Mouse (Mus musculus) cerebellum, adult 2 months (tissue): ENCODE data around the gene Eif2b1. TPM values are rescaled to one million over a fixed set of nuclear protein-coding genes. Genes with fewer than 3 reads are reported as not detected.

Experiments used
- DNase-seq, 2 experiments: peaks; one replicate each; pipeline ENCODE4 v3.0.0; 2021
- H3K27ac ChIP-seq: fragments of 200-500 bp; 2 replicates; pipeline ENCODE4 v1.5.1; 2012; ENCODE audit warnings: low read length, control low read depth, inconsistent platforms; ENCODE audit not compliant: insufficient read depth
- H3K27me3 ChIP-seq: fragments of 200-500 bp; 2 replicates; pipeline ENCODE4 v1.6.1; 2012; ENCODE audit warnings: inconsistent platforms, mild to moderate bottlenecking, low read length, moderate library complexity; ENCODE audit not compliant: control insufficient read depth, insufficient read depth
- H3K4me1 ChIP-seq: fragments of 200-500 bp; 2 replicates; pipeline ENCODE4 v1.6.1; 2011; ENCODE audit warnings: low read length; ENCODE audit not compliant: control insufficient read depth, insufficient read depth
- H3K4me3 ChIP-seq: fragments of 200-500 bp; replicated peaks from 2 replicates; pipeline ENCODE3; 2011; ENCODE audit warnings: mild to moderate bottlenecking, low read depth, low read length, control low read depth; ENCODE audit not compliant: insufficient read depth
- CTCF ChIP-seq: fragments of 200-500 bp; IDR thresholded peaks from 2 replicates; pipeline ENCODE4 v1.5.1; 2011; ENCODE audit warnings: low read depth, mild to moderate bottlenecking, control low read depth, low read length, moderate library complexity, borderline replicate concordance; ENCODE audit not compliant: insufficient read depth
- POLR2A ChIP-seq: fragments of 200-500 bp; IDR thresholded peaks from 2 replicates; pipeline ENCODE4 v1.6.1; 2011; ENCODE audit warnings: low read length, control low read depth, borderline replicate concordance; ENCODE audit not compliant: insufficient read depth
- WGBS: fragments of 180-500 bp; shearing (Covaris S2); methylation state at CpG from one replicate; pipeline ENCODE4 v1.1.7; 2018; 5-methylcytosine and 5-hydroxymethylcytosine counted together
- polyA plus RNA-seq: library from polyadenylated mRNA; depleted of rRNA; stranded (reverse); fragments of >200 nt; gene quantifications from 2 replicates; pipeline ENCODE4 v1.2.3, GENCODE M21; 2012; rRNA removed

The Eif2b1 gene
- polyA plus RNA-seq, result 36.7 and 38.4 TPM in 2 replicates

DNA sequence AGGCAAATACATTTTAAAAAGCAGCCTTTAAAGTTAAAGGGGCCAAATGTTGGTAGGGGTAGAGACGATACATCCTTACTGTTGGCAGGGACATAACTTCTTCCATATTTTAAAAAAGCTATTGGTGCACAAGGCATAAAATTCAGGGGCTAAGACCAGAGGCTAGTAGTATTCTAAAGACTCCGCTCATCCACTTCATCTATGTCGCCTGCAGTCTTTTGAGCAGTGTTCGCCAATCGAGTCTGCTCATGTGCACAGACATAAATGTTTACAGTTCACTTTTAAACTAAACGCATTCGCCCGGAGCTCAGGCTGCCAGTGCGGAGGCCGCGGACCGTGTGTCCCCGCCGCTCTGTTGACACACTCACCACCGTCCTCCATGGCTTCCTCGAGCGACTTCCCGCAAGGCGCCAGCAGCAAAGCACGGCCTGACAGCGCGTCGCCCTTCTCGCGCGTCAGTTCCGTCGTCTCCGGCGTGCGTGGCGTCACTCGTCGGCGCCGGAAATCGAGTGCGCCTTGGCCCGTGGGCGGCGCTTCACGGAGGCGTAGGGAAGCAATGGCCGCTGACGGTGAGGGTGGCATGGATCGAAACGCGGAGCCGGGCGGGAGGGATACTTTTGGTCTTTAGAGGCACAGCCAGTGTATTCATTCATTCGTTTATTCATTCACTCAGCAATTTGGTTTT, at the start of gene Eif2b1, which contains the start of gene Gtf2h3:
Gene Eif2b1, minus strand, starts transcription at position 499 of the 685 bp plus-strand sequence.
Gene Gtf2h3, plus strand, starts transcription at position 508 of the 685 bp plus-strand sequence.
- no peaks in the 10 kb centered on the region for H3K27me3 ChIP-seq
- 1% methylated on average over 51 of the region's 51 CpGs for WGBS

DNA sequence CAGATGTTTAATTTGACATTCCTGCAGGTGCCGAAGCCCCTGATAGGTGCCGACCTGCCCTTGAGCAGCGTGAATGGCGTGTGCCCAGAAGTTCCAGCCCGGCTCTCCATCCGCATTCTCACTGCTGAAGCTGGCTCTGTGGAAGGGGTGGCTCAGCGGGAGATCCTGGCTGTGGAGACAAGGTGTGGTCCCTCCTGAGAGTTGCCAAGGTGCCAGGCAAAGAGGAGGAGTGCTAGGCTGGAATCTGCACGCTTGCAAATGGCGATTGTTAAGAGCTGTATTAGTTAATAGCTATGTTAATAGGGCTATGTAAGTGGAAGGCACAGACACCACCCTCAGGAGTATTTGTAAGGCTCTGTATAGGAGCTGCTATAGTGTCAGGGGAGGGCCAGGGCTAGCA, 45.4 kb upstream of the Eif2b1 start:
- no peak for DNase-seq
- no peak overlapping the region for H3K4me3 ChIP-seq
- no peaks in the 10 kb centered on the region for H3K27me3 ChIP-seq
- peaks cover 6% of the 10 kb centered on the region for H3K4me1 ChIP-seq
- H3K27ac ChIP-seq, result no peak overlapping the region
- TF ChIP-seq CTCF (no peak), POLR2A (no peak)
- 91% methylated on average over 9 of the region's 9 CpGs for WGBS

More for the DNA sequence above, at the start of gene Eif2b1, which contains the start of gene Gtf2h3:
- no peak for TF ChIP-seq CTCF
- peak; percentile 98 for TF ChIP-seq POLR2A
- Histone ChIP-seq H3K4me1 (no peaks in the 10 kb centered on the region; the same call in 1 of the 2 replicates), H3K27ac (peak within 1 kb of the TSS; percentile 42; the same call in 1 of the 2 replicates), H3K4me3 (peak within 1 kb of the TSS; percentile 79)
- DNase-seq, result peak; percentile 94 to 95

DNA sequence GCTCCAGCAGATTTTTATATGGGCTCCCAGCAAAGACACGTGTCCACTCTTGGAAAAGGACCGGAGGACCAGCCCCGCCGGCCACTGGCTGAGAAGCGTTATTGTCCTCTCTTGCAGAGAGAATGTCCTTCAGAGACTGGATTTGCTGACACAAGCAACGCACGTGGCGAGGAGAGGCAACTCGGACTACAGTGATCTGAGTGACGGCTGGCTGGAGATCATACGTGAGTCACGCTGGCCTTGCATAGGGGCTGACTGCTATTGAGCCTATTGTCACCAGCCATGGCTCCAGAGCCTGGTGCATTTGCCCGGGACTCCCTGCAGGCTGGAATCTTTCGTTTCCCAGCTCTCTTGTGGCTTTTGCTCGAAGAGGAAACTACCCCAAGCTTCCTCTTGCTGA, 44.0 kb upstream of the Eif2b1 start:
- Histone ChIP-seq H3K27ac (no peak overlapping the region), H3K4me3 (no peak overlapping the region), H3K27me3 (no peaks in the 10 kb centered on the region), H3K4me1 (peaks cover under 1% of the 10 kb centered on the region; the same call in 1 of the 2 replicates)
- DNase-seq, result no peak
- whole genome bisulfite sequencing, result 68% methylated on average over 15 of the region's 15 CpGs
- no peak for TF ChIP-seq POLR2A
- TF ChIP-seq CTCF, result no peak

DNA sequence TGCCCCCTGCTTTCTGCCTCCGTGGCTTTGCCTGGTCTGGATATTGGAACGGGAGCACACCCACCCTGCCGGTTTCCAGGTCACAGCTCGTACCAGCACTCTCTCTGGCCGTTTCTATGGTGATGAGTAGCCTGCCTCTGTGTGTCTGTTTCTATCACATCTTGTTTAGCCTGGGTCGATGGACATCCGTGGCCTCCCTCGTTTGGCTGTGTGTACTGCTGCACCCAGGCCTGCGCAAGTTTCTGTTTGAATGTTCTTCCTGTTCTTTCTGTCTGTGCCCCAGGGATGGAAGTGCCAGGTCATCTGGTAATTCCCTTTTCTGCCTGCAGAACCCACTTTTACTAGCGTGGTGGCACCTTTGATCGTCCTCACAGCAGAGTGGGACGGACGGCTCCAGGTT, 42.4 kb upstream of the Eif2b1 start:
- Histone ChIP-seq H3K27me3 (no peaks in the 10 kb centered on the region; the same call in 1 of the 2 replicates), H3K4me1 (no peaks in the 10 kb centered on the region), H3K4me3 (no peak overlapping the region), H3K27ac (no peak overlapping the region)
- 56% methylated on average over 13 of the region's 13 CpGs for WGBS
- TF ChIP-seq POLR2A (no peak), CTCF (no peak)
- no peak for DNase-seq

DNA sequence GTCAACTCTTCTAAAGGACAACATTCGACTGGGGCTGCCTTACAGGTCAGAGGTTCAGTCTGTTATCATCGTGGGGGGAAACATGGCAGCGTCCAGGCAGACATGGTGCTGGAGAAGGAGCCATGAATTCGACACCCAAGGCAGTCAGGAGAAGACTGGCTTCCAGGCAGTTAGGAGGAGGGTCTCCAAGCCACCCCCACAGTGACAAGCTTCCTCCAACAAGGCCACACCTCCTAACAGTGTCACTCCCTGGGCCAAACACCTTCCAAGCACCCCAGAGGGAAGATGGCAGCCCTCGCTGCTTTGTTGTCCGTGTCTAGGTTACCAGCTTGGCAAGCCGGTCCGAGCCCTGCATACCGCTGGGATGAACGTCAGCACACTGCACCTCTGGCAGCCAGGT, 39.8 kb upstream of the Eif2b1 start:
- no peak for DNase-seq
- Histone ChIP-seq H3K4me1 (no peaks in the 10 kb centered on the region), H3K27ac (no peak overlapping the region), H3K4me3 (no peak overlapping the region), H3K27me3 (no peaks in the 10 kb centered on the region; the same call in 1 of the 2 replicates)
- 88% methylated on average over 10 of the region's 10 CpGs for WGBS
- no peak for TF ChIP-seq POLR2A
- TF ChIP-seq CTCF, result no peak

DNA sequence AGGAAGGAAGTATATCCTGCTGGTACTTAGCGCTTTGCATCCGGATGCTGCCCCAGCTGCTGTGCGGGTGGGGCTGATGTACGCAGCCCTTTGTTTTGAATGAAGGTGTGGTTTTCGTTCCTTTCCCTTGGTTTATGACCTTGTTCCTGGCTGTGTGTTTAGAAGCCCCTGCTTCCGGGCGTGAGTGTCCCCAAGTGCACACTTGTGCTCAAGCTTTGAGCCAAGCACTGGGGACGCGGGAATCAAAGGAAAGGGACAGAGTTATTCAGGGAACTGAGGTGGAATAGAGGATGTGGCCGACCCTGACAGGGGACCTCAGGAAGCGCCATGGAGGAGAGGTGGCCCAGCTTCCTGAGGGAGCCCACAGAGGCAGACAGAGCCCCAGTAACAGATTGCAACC, 35.8 kb upstream of the Eif2b1 start:
- no peak for DNase-seq
- Histone ChIP-seq H3K27me3 (no peaks in the 10 kb centered on the region; the same call in 1 of the 2 replicates), H3K4me1 (no peaks in the 10 kb centered on the region), H3K4me3 (no peak overlapping the region), H3K27ac (no peak overlapping the region)
- 93% methylated on average over 11 of the region's 11 CpGs for WGBS
- TF ChIP-seq POLR2A (no peak), CTCF (no peak)

DNA sequence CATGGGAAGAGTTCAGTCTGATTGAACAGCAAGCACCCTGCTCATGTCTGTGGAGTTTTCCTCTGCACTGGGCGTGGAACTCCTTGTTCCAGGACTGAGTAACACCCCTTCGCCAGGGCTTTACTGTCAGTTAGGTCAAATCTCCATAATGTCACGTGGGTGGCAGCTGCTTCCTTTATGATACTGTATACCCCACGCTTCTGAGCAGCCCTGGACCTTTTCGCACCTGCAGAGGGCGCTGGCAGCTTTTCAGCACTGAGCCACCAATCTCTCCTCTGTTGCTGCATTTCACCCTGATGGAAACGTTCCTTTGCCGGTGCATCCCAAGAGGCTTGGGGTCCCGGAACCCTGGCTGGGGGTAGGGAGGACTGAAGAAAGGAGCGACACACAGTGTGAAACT, 32.0 kb upstream of the Eif2b1 start:
- no peaks in the 10 kb centered on the region for H3K4me1 ChIP-seq
- DNase-seq, result no peak
- 77% methylated on average over 10 of the region's 10 CpGs for whole genome bisulfite sequencing
- no peak overlapping the region for H3K27ac ChIP-seq
- no peaks in the 10 kb centered on the region for H3K27me3 ChIP-seq
- no peak for TF ChIP-seq POLR2A
- TF ChIP-seq CTCF, result no peak
- H3K4me3 ChIP-seq, result no peak overlapping the region

DNA sequence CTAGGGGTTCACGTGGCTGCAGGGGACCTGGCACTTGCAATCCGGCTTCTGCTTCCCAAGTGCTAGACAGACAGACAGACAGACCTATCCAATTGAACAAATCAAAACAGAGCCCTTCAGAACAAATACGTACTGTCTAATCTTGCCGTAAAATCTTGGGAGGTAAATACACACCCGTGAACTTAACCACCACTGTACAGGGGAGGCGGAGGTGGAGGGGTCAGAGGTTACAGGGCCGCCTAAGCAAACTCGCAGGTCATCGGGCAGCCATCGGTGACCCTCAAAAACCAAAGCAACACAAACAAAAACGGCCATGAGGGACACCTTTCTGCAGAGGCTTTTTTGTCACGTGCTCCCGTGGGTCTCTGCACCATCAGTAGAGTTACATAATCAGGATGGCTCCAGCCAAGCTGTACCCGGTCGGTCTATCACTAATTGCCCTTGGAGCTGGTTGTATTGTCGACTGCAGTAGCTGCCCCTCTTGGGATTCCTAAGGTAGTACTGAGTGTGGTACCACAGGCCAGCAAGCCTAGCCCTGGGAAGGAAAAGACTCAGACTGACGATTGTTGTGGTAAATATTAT, 26.2 kb upstream of the Eif2b1 start:
- DNase-seq, result no peak
- Histone ChIP-seq H3K4me3 (no peak overlapping the region), H3K4me1 (no peaks in the 10 kb centered on the region), H3K27ac (no peak overlapping the region), H3K27me3 (no peaks in the 10 kb centered on the region)
- WGBS, result 87% methylated on average over 17 of the region's 17 CpGs
- TF ChIP-seq CTCF (no peak), POLR2A (no peak)

DNA sequence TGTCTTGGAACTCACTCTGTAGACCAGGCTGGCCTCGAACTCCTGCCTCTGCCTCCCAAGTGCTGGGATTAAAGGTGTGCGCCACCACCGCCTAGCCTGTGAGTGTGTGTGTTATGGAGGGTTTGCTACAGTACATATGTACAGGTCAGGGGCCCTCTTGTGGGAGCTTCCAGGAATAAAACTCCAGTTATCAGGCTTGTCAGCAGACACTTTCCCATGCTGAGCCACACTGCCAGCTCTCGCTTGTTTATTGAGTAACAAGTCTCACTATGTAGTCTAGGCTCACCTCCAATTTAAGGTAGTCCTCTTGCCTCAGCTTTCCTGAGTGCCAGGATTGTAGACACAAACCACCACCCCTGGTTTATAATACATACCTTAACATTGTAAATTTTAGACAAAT, 25.4 kb upstream of the Eif2b1 start:
- Histone ChIP-seq H3K27ac (no peak overlapping the region), H3K4me3 (no peak overlapping the region), H3K4me1 (no peaks in the 10 kb centered on the region), H3K27me3 (no peaks in the 10 kb centered on the region)
- no peak for DNase-seq
- TF ChIP-seq CTCF, result no peak
- TF ChIP-seq POLR2A, result no peak
- 86% methylated on average over 4 of the region's 4 CpGs for WGBS
